Mouse (Mus musculus): Measurements from ENCODE around the gene Atg2b.

GRCm38 (mm10) chr12:105700433-105700832 is 15.4 kb upstream of the Atg2b start:
- TF ChIP-seq POLR2A (IDR thresholded peaks at IDR 0.05; ENCODE audit: borderline replicate concordance, extremely low read depth, low read depth, low read length) (no peak), CTCF (IDR thresholded peaks at IDR 0.05; ENCODE audit: insufficient read depth, low read length) (no peak)
